In the genomic region with DNA sequence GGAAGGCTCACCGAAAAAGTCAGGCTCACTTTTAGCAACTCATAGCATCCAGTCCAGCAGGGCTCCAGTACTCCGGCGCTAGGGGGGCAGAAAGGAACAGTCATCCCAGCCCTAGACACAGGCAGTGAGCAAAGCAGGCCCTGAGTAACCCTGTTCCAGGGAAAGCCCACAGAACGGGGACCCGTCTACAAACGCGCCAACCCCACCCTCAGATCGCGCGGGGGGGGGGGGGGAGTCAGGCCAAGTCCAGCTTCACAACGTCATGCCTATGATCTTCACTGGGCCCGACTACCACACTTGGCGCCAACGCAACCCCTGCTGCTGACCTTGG, we compare ENCODE assay signal across 9 mouse cellular contexts. TPM values are rescaled to one million over a fixed set of nuclear protein-coding genes. Genes with fewer than 3 reads are reported as not detected.
DNase-seq lines count a peak whose midpoint lies in the region; ATAC-seq and TF ChIP-seq lines count a peak whose summit lies in the region.
"Had no signal": no experiment of that assay in that cellular context is flagged by ENCODE, and none has a peak within 500 bp of the region (broad histone marks: within the 10 kb centered on the region; RNA-seq: fewer than 3 reads in every experiment).

No protein-coding gene starts in this region.

- H3K4me2 ChIP-seq in forebrain, embryonic 12.5 days = peak overlapping the region; percentile 98
- H3K4me2 ChIP-seq in limb, embryonic 13.5 days (replicated peaks) = peak overlapping the region; percentile 94
- H3K4me2 ChIP-seq in neural tube, embryonic 14.5 days (ENCODE audit: low read depth, low read length) = peak overlapping the region; percentile 98

- WGBS in heart, adult 2 months = 3% methylated on average over 14 of the region's 14 CpGs
- WGBS in forebrain, embryonic 12.5 days = 9% methylated on average over 13 of the region's 14 CpGs
- 4% methylated on average over 13 of the region's 14 CpGs for WGBS in limb, embryonic 13.5 days
- 8% methylated on average over 11 of the region's 14 CpGs for WGBS in neural tube, embryonic 14.5 days

- peaks cover 4% of the 10 kb centered on the region for H3K4me1 ChIP-seq in heart, adult 2 months (ENCODE audit: control insufficient read depth, insufficient read depth, low read length)
- peaks cover 57% of the 10 kb centered on the region for H3K4me1 ChIP-seq in E14TG2a.4 (replicated peaks; ENCODE audit: low read depth, low read length)
- H3K4me1 ChIP-seq in forebrain, embryonic 12.5 days = peaks cover 26% of the 10 kb centered on the region
- peaks cover 22% of the 10 kb centered on the region for H3K4me1 ChIP-seq in limb, embryonic 13.5 days
- H3K4me1 ChIP-seq in neural tube, embryonic 14.5 days (ENCODE audit: control insufficient read depth, insufficient read depth, low read length) = peaks cover 7% of the 10 kb centered on the region; the same call in 1 of the 2 replicates

- TF ChIP-seq EP300 in heart, adult 2 months (IDR thresholded peaks at IDR 0.05; ENCODE audit: insufficient read depth, low read depth, low read length) = no peak

- no peaks in the 10 kb centered on the region for H3K79me2 ChIP-seq in heart, adult 2 months (replicated peaks; ENCODE audit: control insufficient read depth, insufficient read depth, low read length)

- intact Hi-C loops in heart, adult 2 months (cut with DNase I) = loop anchor here (5.0 to 10.0 kb wide), 3 partner anchors 202 to 860 kb away; a partner anchor contains a TSS

- ATAC-seq in forebrain, embryonic 12.5 days (ENCODE audit: low FRiP score) = no peak
- ATAC-seq in limb, embryonic 13.5 days (ENCODE audit: low FRiP score, low read depth) = peak; percentile 4; the same call in 1 of the 2 replicates
- peak; percentile 8; the same call in 1 of the 2 replicates for ATAC-seq in neural tube, embryonic 14.5 days (ENCODE audit: low read depth)

- H3K27ac ChIP-seq in heart, adult 2 months = peak overlapping the region; percentile 90
- no peak overlapping the region for H3K27ac ChIP-seq in forebrain, embryonic 12.5 days
- peak overlapping the region; percentile 83; the same call in 1 of the 2 replicates for H3K27ac ChIP-seq in limb, embryonic 13.5 days
- H3K27ac ChIP-seq in neural tube, embryonic 14.5 days (ENCODE audit: low read depth, low read length) = no peak overlapping the region

- no peak for TF ChIP-seq CTCF in heart, adult 2 months (IDR thresholded peaks at IDR 0.05)
- TF ChIP-seq CTCF in E14TG2a.4 (conservative IDR thresholded peaks at IDR 0.05; ENCODE audit: low read length) = no peak

- H3K9ac ChIP-seq in heart, adult 2 months (ENCODE audit: low read depth, low read length) = peak overlapping the region; percentile 79
- peak overlapping the region; percentile 76 for H3K9ac ChIP-seq in forebrain, embryonic 12.5 days
- H3K9ac ChIP-seq in limb, embryonic 13.5 days = peak overlapping the region; percentile 79
- H3K9ac ChIP-seq in neural tube, embryonic 14.5 days (replicated peaks; ENCODE audit: low read depth, low read length) = peak overlapping the region; percentile 86

- H3K36me3 ChIP-seq in heart, adult 2 months (ENCODE audit: control insufficient read depth, insufficient read depth, low read length) = no peaks in the 10 kb centered on the region
- peaks cover 48% of the 10 kb centered on the region for H3K36me3 ChIP-seq in E14TG2a.4 (ENCODE audit: insufficient read depth, low read length)
- H3K36me3 ChIP-seq in forebrain, embryonic 12.5 days (replicated peaks) = peaks cover 8% of the 10 kb centered on the region; the same call in 1 of the 2 replicates
- peaks cover 23% of the 10 kb centered on the region for H3K36me3 ChIP-seq in limb, embryonic 13.5 days
- H3K36me3 ChIP-seq in neural tube, embryonic 14.5 days (ENCODE audit: control insufficient read depth, insufficient read depth, low read length) = peaks cover 9% of the 10 kb centered on the region; the same call in 1 of the 2 replicates

- no peaks in the 10 kb centered on the region for H3K27me3 ChIP-seq in heart, adult 2 months (ENCODE audit: control insufficient read depth, insufficient read depth, low read length)
- no peaks in the 10 kb centered on the region for H3K27me3 ChIP-seq in E14TG2a.4 (ENCODE audit: insufficient read depth, low read length)
- H3K27me3 ChIP-seq in forebrain, embryonic 12.5 days = no peaks in the 10 kb centered on the region
- no peaks in the 10 kb centered on the region for H3K27me3 ChIP-seq in limb, embryonic 13.5 days
- no peaks in the 10 kb centered on the region for H3K27me3 ChIP-seq in neural tube, embryonic 14.5 days (ENCODE audit: control insufficient read depth, insufficient read depth, low read length)

- DNase-seq in heart, adult 2 months = peak in 1 of 2 experiments; percentile 36
- DNase-seq in heart, adult 18-20 months = no peak
- no peak for DNase-seq in MN1 (ENCODE audit: low spot score)
- DNase-seq in urinary bladder, postnatal 4 days (ENCODE audit: low spot score in 2 of 2) = no peak

- TF ChIP-seq POLR2A in heart, adult 2 months (IDR thresholded peaks at IDR 0.05; ENCODE audit: insufficient read depth, low read depth, low read length) = no peak

- peak overlapping the region; percentile 98 for H3K4me3 ChIP-seq in heart, adult 2 months
- H3K4me3 ChIP-seq in E14TG2a.4 (replicated peaks; ENCODE audit: low read length) = peak overlapping the region; percentile 86
- H3K4me3 ChIP-seq in forebrain, embryonic 12.5 days (replicated peaks) = peak overlapping the region; percentile 77
- peak overlapping the region; percentile 73 for H3K4me3 ChIP-seq in limb, embryonic 13.5 days
- H3K4me3 ChIP-seq in neural tube, embryonic 14.5 days (ENCODE audit: low read depth, low read length) = peak overlapping the region; percentile 85

- no peaks in the 10 kb centered on the region for H3K9me3 ChIP-seq in E14TG2a.4 (ENCODE audit: low read length)
- no peaks in the 10 kb centered on the region for H3K9me3 ChIP-seq in forebrain, embryonic 12.5 days
- H3K9me3 ChIP-seq in limb, embryonic 13.5 days = no peaks in the 10 kb centered on the region
- H3K9me3 ChIP-seq in neural tube, embryonic 14.5 days (ENCODE audit: control insufficient read depth, low read length) = no peaks in the 10 kb centered on the region

RNA-seq across cellular contexts. Expression of a gene that starts 0.8 kb away (rescaled TPM):
- total RNA-seq in heart, adult 2 months (2021) = 10 to 100 TPM; 40.3 to 47.6 TPM
- 62.1 and 69.2 TPM in 2 replicates for polyA plus RNA-seq in heart, adult 2 months (2012; rRNA removed)
- total RNA-seq in heart, adult 18-20 months (2021) = 10 to 100 TPM; 42.2 to 45.6 TPM
- 24.9 and 30.4 TPM in 2 replicates for polyA plus RNA-seq in forebrain, embryonic 12.5 days (2016; fragmentation: Nextera tagmentation; extraction: Ambion mirVana)
- 55.7 and 61.5 TPM in 2 replicates for polyA plus RNA-seq in limb, embryonic 13.5 days (2015; fragmentation: Nextera tagmentation; extraction: Ambion mirVana)
- 62.2 and 67.2 TPM in 2 replicates for polyA plus RNA-seq in neural tube, embryonic 14.5 days (2014; fragmentation: Nextera tagmentation; extraction: Ambion mirVana)

RNA-seq across cellular contexts. Expression of a gene that starts 29.0 kb away (rescaled TPM):
- not detected for total RNA-seq in heart, adult 2 months (2021)
- polyA plus RNA-seq in heart, adult 2 months (2012; rRNA removed) = 0.09 TPM in 1 of 2 replicates, not detected in the other
- not detected for total RNA-seq in heart, adult 18-20 months (2021)
- polyA plus RNA-seq in forebrain, embryonic 12.5 days (2016; fragmentation: Nextera tagmentation; extraction: Ambion mirVana) = 3.4 and 5.7 TPM in 2 replicates
- polyA plus RNA-seq in limb, embryonic 13.5 days (2015; fragmentation: Nextera tagmentation; extraction: Ambion mirVana) = 0.11 TPM in 1 of 2 replicates, not detected in the other
- polyA plus RNA-seq in neural tube, embryonic 14.5 days (2014; fragmentation: Nextera tagmentation; extraction: Ambion mirVana) = 4.9 and 7.5 TPM in 2 replicates
- total RNA-seq: heart, postnatal 14 days had no signal

RNA-seq across cellular contexts. Expression of a gene that starts 58.5 kb away (rescaled TPM):
- total RNA-seq in heart, adult 2 months (2021) = not detected
- not detected in 2 replicates for polyA plus RNA-seq in heart, adult 2 months (2012; rRNA removed)
- not detected for total RNA-seq in heart, adult 18-20 months (2021)
- not detected in 2 replicates for polyA plus RNA-seq in forebrain, embryonic 12.5 days (2016; fragmentation: Nextera tagmentation; extraction: Ambion mirVana)
- not detected in 2 replicates for polyA plus RNA-seq in limb, embryonic 13.5 days (2015; fragmentation: Nextera tagmentation; extraction: Ambion mirVana)
- polyA plus RNA-seq in neural tube, embryonic 14.5 days (2014; fragmentation: Nextera tagmentation; extraction: Ambion mirVana) = not detected in 2 replicates
- total RNA-seq: heart, postnatal 14 days had no signal

Comparison
In these comparisons a context has a peak if more than half of its experiments do, and no peak if none do; other contexts are left out.
1. H3K27ac ChIP-seq: peak in heart, adult 2 months (single experiment) and limb, embryonic 13.5 days (single experiment); none in forebrain, embryonic 12.5 days (single experiment) and neural tube, embryonic 14.5 days (single experiment).
2. Peak in every context shown above with its lines, with median percentiles within 50 percentile points of each other: H3K4me3 ChIP-seq, H3K9ac ChIP-seq and H3K4me2 ChIP-seq.